Mouse (Mus musculus) CD4-positive, CD25-positive, alpha-beta regulatory T cell, adult 2 months (primary cell): ENCODE measurements around the gene Lep.

Source experiments
- DNase-seq: peaks from one replicate; pipeline ENCODE4 v3.0.0-alpha.2; 2012; ENCODE audit warnings: low read depth, low spot score

Lep gene

DNA sequence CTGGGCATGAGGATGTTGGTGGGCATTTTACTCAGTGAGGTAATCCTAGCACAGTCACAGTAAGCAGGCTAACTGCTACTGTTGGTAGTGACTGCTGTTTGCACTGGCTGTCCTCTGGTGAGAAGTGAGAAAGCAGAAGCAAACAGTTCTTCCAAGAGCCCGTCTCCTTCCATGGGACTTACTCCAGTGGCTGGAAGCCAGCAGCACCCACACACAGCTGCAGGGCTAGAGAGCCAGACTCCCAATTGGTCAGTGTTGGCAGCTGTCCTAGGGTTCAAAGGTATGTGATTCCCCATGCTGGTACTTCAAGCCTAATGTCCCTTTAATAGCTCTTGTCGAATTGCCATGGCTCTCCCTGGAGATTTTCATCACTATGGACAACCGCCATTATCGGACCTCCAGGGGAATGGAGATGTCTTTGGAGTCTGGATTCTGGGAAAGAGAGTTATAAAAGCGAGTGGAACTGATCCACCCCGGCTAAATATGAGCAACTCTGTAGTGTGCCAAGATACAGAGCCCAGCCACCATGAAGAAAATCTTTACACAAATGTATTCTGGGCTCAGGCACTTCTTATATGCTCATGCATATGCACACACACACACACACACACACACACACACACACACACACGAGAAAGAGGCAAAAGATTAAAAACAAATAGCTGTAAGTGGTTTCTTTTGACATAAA, 57.5 kb downstream of the Lep start:
- no peak for DNase-seq

DNA sequence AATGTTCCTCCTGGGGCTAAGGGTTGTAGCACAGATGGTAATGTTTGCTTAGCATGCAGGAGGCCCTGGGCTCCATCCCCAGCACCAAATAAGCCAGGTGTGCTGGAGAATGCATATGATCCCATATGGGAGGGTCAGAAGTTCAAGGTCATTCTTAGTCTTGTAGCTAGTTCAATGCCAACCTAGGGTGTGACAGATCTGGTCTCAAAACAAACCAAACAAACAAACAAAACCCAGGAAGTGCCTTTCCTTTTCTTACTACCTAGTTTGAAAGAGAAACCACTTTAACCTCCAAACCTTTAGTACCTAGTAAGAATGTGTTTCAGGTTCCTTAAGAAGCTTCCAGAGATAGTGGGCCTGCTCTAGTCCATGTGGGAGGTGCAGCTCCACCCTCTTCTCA, 58.2 kb downstream of the Lep start:
- no peak for DNase-seq

DNA sequence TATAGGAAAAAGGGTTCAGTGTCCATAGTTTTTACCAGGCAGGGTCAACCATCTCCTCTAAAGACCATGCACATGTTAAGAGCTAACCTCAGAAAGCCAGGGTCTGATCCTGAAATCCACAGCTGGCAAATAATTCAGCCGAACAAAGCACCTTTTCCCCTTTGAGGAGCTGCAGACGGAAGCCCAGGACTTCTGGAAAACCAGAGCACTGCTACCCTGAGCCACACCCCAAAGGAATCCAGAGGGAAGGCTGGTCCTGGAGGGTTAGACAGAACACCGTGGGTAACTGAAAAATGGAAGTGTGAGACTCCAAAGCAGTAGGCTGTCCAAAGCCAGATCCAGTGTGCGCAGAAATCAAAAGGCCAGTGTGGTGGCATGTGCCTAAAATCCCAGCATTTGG, 58.9 kb downstream of the Lep start:
- no peak for DNase-seq

DNA sequence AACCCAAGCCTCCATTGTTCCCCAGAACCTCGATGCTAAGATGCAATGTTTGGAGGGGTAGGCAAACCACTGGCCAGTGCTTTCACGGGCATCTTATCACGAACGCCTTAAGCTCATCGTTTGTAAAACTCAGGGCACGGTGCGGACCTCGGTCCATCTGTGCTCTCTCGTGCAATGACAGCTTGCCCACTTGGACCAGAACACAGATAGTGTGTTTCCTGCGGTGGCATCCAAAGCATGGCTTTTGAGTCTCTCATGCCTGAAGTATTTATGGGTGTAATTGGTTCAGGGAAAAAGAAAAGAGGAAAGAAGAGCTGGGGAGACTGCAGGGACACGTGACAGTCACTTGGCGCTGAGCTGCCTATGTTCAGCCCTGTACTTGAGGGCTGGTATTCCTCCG, 60.0 kb downstream of the Lep start:
- DNase-seq: no peak
